ENCODE assay signal across 19 mouse cellular contexts in the genomic region with DNA sequence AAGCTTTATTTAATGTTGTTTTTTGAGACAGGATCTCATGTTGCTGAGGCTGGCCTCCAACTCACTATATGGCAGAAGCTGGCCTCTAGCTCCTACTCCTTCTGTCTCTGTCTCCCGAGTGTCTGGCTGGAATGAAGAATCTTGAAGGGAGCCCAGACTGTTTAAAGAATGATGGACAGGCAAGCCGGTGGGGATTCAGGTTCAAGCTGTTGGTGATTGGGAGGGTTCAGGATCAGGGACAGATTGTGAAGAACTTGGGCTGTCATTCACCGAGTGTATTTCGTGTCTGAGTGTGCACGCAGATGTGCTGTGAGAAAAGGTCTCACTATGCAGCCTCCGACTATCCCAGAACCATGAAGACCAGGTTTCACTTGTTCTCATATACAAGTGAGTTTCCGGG. TPM values are rescaled to one million over a fixed set of nuclear protein-coding genes. Genes with fewer than 3 reads are reported as not detected.
DNase-seq lines count a peak whose midpoint lies in the region; ATAC-seq and TF ChIP-seq lines count a peak whose summit lies in the region.
"Had no signal": no experiment of that assay in that cellular context is flagged by ENCODE, and none has a peak within 500 bp of the region (broad histone marks: within the 10 kb centered on the region; RNA-seq: fewer than 3 reads in every experiment).

No protein-coding gene starts in this region.

- no peak for ATAC-seq in hindbrain, postnatal 0 days
- no peak for ATAC-seq in midbrain, embryonic 13.5 days
- no peak for ATAC-seq in midbrain, postnatal 0 days (ENCODE audit: low FRiP score)
- no peak for ATAC-seq in embryonic facial prominence, embryonic 14.5 days (ENCODE audit: low read depth)
- ATAC-seq in forebrain, embryonic 16.5 days = peak; percentile 74
- ATAC-seq: CD4-positive, CD25-positive, alpha-beta regulatory T cell, adult 4 months had no signal

- H3K27me3 ChIP-seq in hindbrain, embryonic 10.5 days (ENCODE audit: insufficient read depth, poor library complexity, severe bottlenecking) = peaks cover 35% of the 10 kb centered on the region
- H3K27me3 ChIP-seq in hindbrain, postnatal 0 days (ENCODE audit: insufficient read depth, low read length) = no peaks in the 10 kb centered on the region
- H3K27me3 ChIP-seq in midbrain, embryonic 13.5 days = no peaks in the 10 kb centered on the region
- H3K27me3 ChIP-seq in midbrain, postnatal 0 days (ENCODE audit: insufficient read depth, low read length) = no peaks in the 10 kb centered on the region
- H3K27me3 ChIP-seq in embryonic facial prominence, embryonic 14.5 days (replicated peaks; ENCODE audit: control insufficient read depth, insufficient read depth, low read length) = no peaks in the 10 kb centered on the region
- no peaks in the 10 kb centered on the region for H3K27me3 ChIP-seq in forebrain, embryonic 16.5 days (replicated peaks; ENCODE audit: control insufficient read depth, insufficient read depth, low read length)
- H3K27me3 ChIP-seq: limb, embryonic 15.5 days had no signal

- H3K9me3 ChIP-seq in hindbrain, embryonic 10.5 days = no peaks in the 10 kb centered on the region
- no peaks in the 10 kb centered on the region for H3K9me3 ChIP-seq in hindbrain, postnatal 0 days (ENCODE audit: low read length)
- H3K9me3 ChIP-seq in midbrain, embryonic 13.5 days = no peaks in the 10 kb centered on the region
- H3K9me3 ChIP-seq in midbrain, postnatal 0 days (ENCODE audit: low read length) = no peaks in the 10 kb centered on the region
- H3K9me3 ChIP-seq in embryonic facial prominence, embryonic 14.5 days (ENCODE audit: control insufficient read depth, low read length) = no peaks in the 10 kb centered on the region
- 0 out of 2 replicates have a peak, but pooled peaks cover 3% of the 10 kb centered on the region for H3K9me3 ChIP-seq in forebrain, embryonic 16.5 days (ENCODE audit: control insufficient read depth, low read length)
- H3K9me3 ChIP-seq: heart, embryonic 13.5 days; limb, embryonic 15.5 days; liver, embryonic 15.5 days; lung, embryonic 15.5 days; megakaryocyte, embryonic 14.5 days had no signal

- H3K9ac ChIP-seq in hindbrain, postnatal 0 days (replicated peaks; ENCODE audit: low read length) = no peak overlapping the region
- no peak overlapping the region for H3K9ac ChIP-seq in midbrain, embryonic 13.5 days (replicated peaks)
- no peak overlapping the region for H3K9ac ChIP-seq in midbrain, postnatal 0 days (replicated peaks; ENCODE audit: low read length, poor library complexity, severe bottlenecking)
- 0 out of 2 replicates have a peak overlapping the region, but pooled peaks have one; percentile 14 for H3K9ac ChIP-seq in embryonic facial prominence, embryonic 14.5 days (ENCODE audit: low read depth, low read length)
- H3K9ac ChIP-seq in forebrain, embryonic 16.5 days (replicated peaks; ENCODE audit: low read depth, low read length) = no peak overlapping the region
- H3K9ac ChIP-seq: limb, embryonic 15.5 days; liver, embryonic 15.5 days; lung, embryonic 15.5 days had no signal

- 31% methylated on average over 7 of the region's 7 CpGs for WGBS in hindbrain, embryonic 10.5 days
- WGBS in hindbrain, postnatal 0 days = 34% methylated on average over 7 of the region's 7 CpGs
- WGBS in midbrain, embryonic 13.5 days = 31% methylated on average over 7 of the region's 7 CpGs
- 32% methylated on average over 7 of the region's 7 CpGs for WGBS in midbrain, postnatal 0 days
- WGBS in embryonic facial prominence, embryonic 14.5 days = 58% methylated on average over 7 of the region's 7 CpGs
- WGBS in forebrain, embryonic 16.5 days = 29% methylated on average over 7 of the region's 7 CpGs

- DNase-seq in hindbrain, embryonic 10.5 days (ENCODE audit: low spot score) = peak; percentile 40
- no peak for DNase-seq in hindbrain, postnatal 0 days (ENCODE audit: low spot score)
- DNase-seq in midbrain, postnatal 0 days (ENCODE audit: low spot score) = no peak
- DNase-seq in embryonic facial prominence, embryonic 14.5 days (ENCODE audit: low spot score) = no peak
- DNase-seq in right cerebral cortex, postnatal 14 days = no peak
- DNase-seq in kidney, postnatal 4 days = no peak
- DNase-seq: cerebellum, adult 9-11 months; gastrocnemius, postnatal 14 days; layer of hippocampus, adult 9-11 months; retina, postnatal 1 day; thymus, adult 2 months had no signal

- H3K36me3 ChIP-seq in hindbrain, embryonic 10.5 days = no peaks in the 10 kb centered on the region
- no peaks in the 10 kb centered on the region for H3K36me3 ChIP-seq in hindbrain, postnatal 0 days (ENCODE audit: insufficient read depth, low read length)
- no peaks in the 10 kb centered on the region for H3K36me3 ChIP-seq in midbrain, embryonic 13.5 days
- no peaks in the 10 kb centered on the region for H3K36me3 ChIP-seq in midbrain, postnatal 0 days (ENCODE audit: insufficient read depth, low read length)
- H3K36me3 ChIP-seq in embryonic facial prominence, embryonic 14.5 days (ENCODE audit: control insufficient read depth, insufficient read depth, low read length) = no peaks in the 10 kb centered on the region
- H3K36me3 ChIP-seq in forebrain, embryonic 16.5 days (ENCODE audit: control insufficient read depth, insufficient read depth) = no peaks in the 10 kb centered on the region
- H3K36me3 ChIP-seq: heart, embryonic 13.5 days; limb, embryonic 15.5 days; liver, embryonic 15.5 days; lung, embryonic 15.5 days had no signal

- peaks cover 54% of the 10 kb centered on the region for H3K4me1 ChIP-seq in hindbrain, embryonic 10.5 days (replicated peaks)
- H3K4me1 ChIP-seq in hindbrain, postnatal 0 days (ENCODE audit: insufficient read depth, low read length) = peaks cover 7% of the 10 kb centered on the region; the same call in 1 of the 2 replicates
- peaks cover 22% of the 10 kb centered on the region for H3K4me1 ChIP-seq in midbrain, embryonic 13.5 days (replicated peaks)
- H3K4me1 ChIP-seq in midbrain, postnatal 0 days (ENCODE audit: insufficient read depth, low read length) = 0 out of 2 replicates have a peak, but pooled peaks cover 9% of the 10 kb centered on the region
- H3K4me1 ChIP-seq in embryonic facial prominence, embryonic 14.5 days (ENCODE audit: control insufficient read depth, insufficient read depth, low read length) = peaks cover 20% of the 10 kb centered on the region
- H3K4me1 ChIP-seq in forebrain, embryonic 16.5 days (replicated peaks; ENCODE audit: control insufficient read depth, insufficient read depth, low read length) = peaks cover 15% of the 10 kb centered on the region
- H3K4me1 ChIP-seq: liver, embryonic 15.5 days had no signal

- peak overlapping the region; percentile 73 for H3K27ac ChIP-seq in hindbrain, embryonic 10.5 days
- H3K27ac ChIP-seq in hindbrain, postnatal 0 days = no peak overlapping the region
- no peak overlapping the region for H3K27ac ChIP-seq in midbrain, embryonic 13.5 days
- H3K27ac ChIP-seq in midbrain, postnatal 0 days (ENCODE audit: low read depth, low read length) = no peak overlapping the region
- peak overlapping the region; percentile 77; the same call in 1 of the 2 replicates for H3K27ac ChIP-seq in embryonic facial prominence, embryonic 14.5 days (replicated peaks; ENCODE audit: low read depth, low read length)
- H3K27ac ChIP-seq in forebrain, embryonic 16.5 days (ENCODE audit: low read length) = peak overlapping the region; percentile 71
- H3K27ac ChIP-seq: liver, embryonic 15.5 days; lung, embryonic 15.5 days had no signal

- peak overlapping the region; percentile 41 for H3K4me3 ChIP-seq in hindbrain, embryonic 10.5 days
- H3K4me3 ChIP-seq in hindbrain, postnatal 0 days (ENCODE audit: low read length) = no peak overlapping the region
- no peak overlapping the region for H3K4me3 ChIP-seq in midbrain, embryonic 13.5 days (replicated peaks)
- H3K4me3 ChIP-seq in midbrain, postnatal 0 days (ENCODE audit: low read depth, low read length) = no peak overlapping the region
- no peak overlapping the region for H3K4me3 ChIP-seq in embryonic facial prominence, embryonic 14.5 days (ENCODE audit: low read depth, low read length)
- H3K4me3 ChIP-seq in forebrain, embryonic 16.5 days (replicated peaks; ENCODE audit: low read length) = no peak overlapping the region
- H3K4me3 ChIP-seq: liver, embryonic 15.5 days; lung, embryonic 15.5 days; megakaryocyte, embryonic 14.5 days had no signal

- H3K4me2 ChIP-seq in hindbrain, postnatal 0 days (ENCODE audit: low read depth, low read length) = no peak overlapping the region
- H3K4me2 ChIP-seq in midbrain, embryonic 13.5 days (replicated peaks) = peak overlapping the region; percentile 46
- no peak overlapping the region for H3K4me2 ChIP-seq in midbrain, postnatal 0 days (ENCODE audit: low read depth, low read length, poor library complexity, severe bottlenecking)
- H3K4me2 ChIP-seq in embryonic facial prominence, embryonic 14.5 days (ENCODE audit: low read depth, low read length) = no peak overlapping the region
- no peak overlapping the region for H3K4me2 ChIP-seq in forebrain, embryonic 16.5 days (ENCODE audit: low read length)
- H3K4me2 ChIP-seq: liver, embryonic 15.5 days had no signal

- TF ChIP-seq CTCF in hindbrain, postnatal 0 days (IDR thresholded peaks at IDR 0.05; ENCODE audit: low read depth) = no peak
- no peak for TF ChIP-seq CTCF in midbrain, postnatal 0 days (IDR thresholded peaks at IDR 0.05)

RNA-seq across cellular contexts. Expression of a gene that starts 25.5 kb away (rescaled TPM):
- polyA plus RNA-seq in hindbrain, embryonic 10.5 days (2016; fragmentation: Nextera tagmentation; extraction: Ambion mirVana) = 20.9 and 22.5 TPM in 2 replicates
- 12.3 and 15.1 TPM in 2 replicates for total RNA-seq in hindbrain, postnatal 0 days (2014; rRNA removed)
- 17.6 and 19.8 TPM in 2 replicates for polyA plus RNA-seq in hindbrain, postnatal 0 days (2015; fragmentation: Nextera tagmentation; extraction: Ambion mirVana)
- polyA plus RNA-seq in midbrain, embryonic 13.5 days (2015; fragmentation: Nextera tagmentation; extraction: Ambion mirVana) = 25.0 and 27.4 TPM in 2 replicates
- 11.3 and 21.8 TPM in 2 replicates for total RNA-seq in midbrain, postnatal 0 days (2014; rRNA removed)
- 19.9 and 20.6 TPM in 2 replicates for polyA plus RNA-seq in midbrain, postnatal 0 days (2015; fragmentation: Nextera tagmentation; extraction: Ambion mirVana)
- 22.2 and 23.1 TPM in 2 replicates for polyA plus RNA-seq in embryonic facial prominence, embryonic 14.5 days (2014; fragmentation: Nextera tagmentation; extraction: Ambion mirVana)
- 28.6 and 31.2 TPM in 2 replicates for polyA plus RNA-seq in forebrain, embryonic 16.5 days (2015; fragmentation: Nextera tagmentation; extraction: Ambion mirVana)

Comparison
In these comparisons a context has a peak if more than half of its experiments do, and no peak if none do; other contexts are left out.
1. H3K27ac ChIP-seq: peak in hindbrain, embryonic 10.5 days (single experiment), embryonic facial prominence, embryonic 14.5 days (single experiment) and forebrain, embryonic 16.5 days (single experiment); none in hindbrain, postnatal 0 days (single experiment), midbrain, embryonic 13.5 days (single experiment) and midbrain, postnatal 0 days (single experiment).